Mouse (Mus musculus) kidney, postnatal 0 days (tissue): ENCODE measurements at regions not wholly inside any gene's neighbourhood (a gene's known extent, or its start where the extent isn't known, plus 50 kb on each side); places are given as distances from the start of the nearest gene placed in this dataset.

Experiments
- ATAC-seq: fragments of 200-750 bp; cut with Nextera tagmentation; replicated peaks from 2 replicates; pipeline ENCODE4 v1.8.0; 2017; ENCODE audit warnings: low read depth, moderate number of reproducible peaks, moderate TSS enrichment, moderate library complexity; ENCODE audit not compliant: low FRiP score
- DNase-seq: peaks from one replicate; pipeline ENCODE4 v3.0.0-alpha.2; 2016; ENCODE audit warnings: low spot score
- H3K27ac ChIP-seq: fragments of 300-500 bp; sonication (generic); 2 replicates; pipeline ENCODE4 v1.5.1; 2014; ENCODE audit warnings: mild to moderate bottlenecking
- H3K27me3 ChIP-seq: fragments of 300-500 bp; sonication (generic); 2 replicates; pipeline ENCODE4 v1.6.1; 2014; ENCODE audit warnings: low read length, mixed read lengths; ENCODE audit not compliant: insufficient read depth
- H3K36me3 ChIP-seq: fragments of 300-500 bp; sonication (generic); 2 replicates; pipeline ENCODE4 v1.6.1; 2014; ENCODE audit warnings: low read length, mixed read lengths; ENCODE audit not compliant: insufficient read depth
- H3K4me1 ChIP-seq: fragments of 300-500 bp; sonication (generic); replicated peaks from 2 replicates; pipeline ENCODE4 v1.6.1; 2014; ENCODE audit warnings: antibody characterized with exemption, low read length, mixed read lengths; ENCODE audit not compliant: insufficient read depth
- H3K4me2 ChIP-seq: fragments of 300-500 bp; sonication (generic); 2 replicates; pipeline ENCODE4 v1.6.1; 2014; ENCODE audit warnings: mild to moderate bottlenecking, low read length, moderate library complexity, mixed read lengths
- H3K4me3 ChIP-seq: fragments of 300-500 bp; sonication (generic); replicated peaks from 2 replicates; pipeline ENCODE4 v1.5.1; 2014; ENCODE audit warnings: low read depth, low read length
- H3K9ac ChIP-seq: fragments of 300-500 bp; sonication (generic); 2 replicates; pipeline ENCODE4 v1.6.1; 2014; ENCODE audit warnings: low read depth, low read length
- H3K9me3 ChIP-seq: fragments of 300-500 bp; sonication (generic); replicated peaks from 2 replicates; pipeline ENCODE4 v1.6.1; 2016; ENCODE audit warnings: low read length, inconsistent platforms, mixed read lengths
- CTCF ChIP-seq: IDR thresholded peaks from 2 replicates; pipeline ENCODE4 v1.5.1; 2016; ENCODE audit warnings: antibody characterized with exemption, low read depth, mild to moderate bottlenecking, moderate library complexity
- WGBS: fragments of 180-500 bp; shearing (Covaris S2); extraction: QIAGEN DNeasy Blood & Tissue Kit; methylation state at CpG from one replicate; pipeline ENCODE4 v1.1.7; 2014; 5-methylcytosine and 5-hydroxymethylcytosine counted together

DNA sequence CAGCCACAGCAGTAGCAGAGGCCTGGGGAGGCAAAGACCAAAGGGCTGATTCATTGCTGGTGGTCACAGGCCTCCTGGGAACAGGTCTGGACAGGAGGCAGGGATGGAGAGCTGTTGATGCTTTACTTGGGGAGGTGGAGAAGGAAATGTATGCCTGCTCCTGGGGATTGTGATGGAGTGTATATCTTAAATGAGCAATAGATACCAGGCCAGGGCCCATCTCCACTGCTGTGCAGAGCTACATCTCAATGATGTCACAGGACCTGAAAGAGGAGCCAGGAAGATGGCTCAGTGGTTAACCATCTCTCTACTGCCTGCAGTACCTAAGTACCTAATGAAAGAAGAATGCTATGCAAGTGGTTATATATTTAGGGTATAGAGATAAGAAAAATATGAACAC is 132.6 kb downstream of the En1 start:
- H3K27ac ChIP-seq, result no peak overlapping the region
- H3K36me3 ChIP-seq, result no peaks in the 10 kb centered on the region
- DNase-seq (no peak), ATAC-seq (no peak)
- H3K9me3 ChIP-seq, result no peaks in the 10 kb centered on the region
- no peak overlapping the region for H3K4me3 ChIP-seq
- TF ChIP-seq CTCF, result no peak
- no peak overlapping the region for H3K9ac ChIP-seq
- H3K27me3 ChIP-seq, result no peaks in the 10 kb centered on the region
- H3K4me2 ChIP-seq, result no peak overlapping the region
- no peaks in the 10 kb centered on the region for H3K4me1 ChIP-seq

GRCm38 (mm10) chr1:120739499-120739898 is 137.3 kb downstream of the En1 start:
- Histone ChIP-seq H3K9me3 (no peaks in the 10 kb centered on the region), H3K4me3 (no peak overlapping the region), H3K4me1 (no peaks in the 10 kb centered on the region), H3K27me3 (no peaks in the 10 kb centered on the region), H3K36me3 (no peaks in the 10 kb centered on the region), H3K4me2 (no peak overlapping the region), H3K9ac (no peak overlapping the region), H3K27ac (no peak overlapping the region)
- DNase-seq (no peak), ATAC-seq (no peak)
- 78% methylated on average over 6 of the region's 6 CpGs for WGBS
- no peak for TF ChIP-seq CTCF

- no peak overlapping the region for H3K4me3 ChIP-seq
- TF ChIP-seq CTCF, result no peak
- 74% methylated on average over 16 of the region's 16 CpGs for WGBS
- H3K27me3 ChIP-seq, result no peaks in the 10 kb centered on the region
- no peak overlapping the region for H3K27ac ChIP-seq
- H3K36me3 ChIP-seq, result no peaks in the 10 kb centered on the region
- H3K9me3 ChIP-seq, result no peaks in the 10 kb centered on the region
- no peak overlapping the region for H3K9ac ChIP-seq
- no peak overlapping the region for H3K4me2 ChIP-seq
- no peaks in the 10 kb centered on the region for H3K4me1 ChIP-seq
- no peak for DNase-seq
- ATAC-seq, result no peak
Observed at GRCm38 (mm10) chr1:120741091-120741740, 139.0 kb downstream of the En1 start.

- H3K9ac ChIP-seq, result no peak overlapping the region
- ATAC-seq, result no peak
Observed at GRCm38 (mm10) chr1:120748963-120749362, 146.7 kb downstream of the En1 start.

DNA sequence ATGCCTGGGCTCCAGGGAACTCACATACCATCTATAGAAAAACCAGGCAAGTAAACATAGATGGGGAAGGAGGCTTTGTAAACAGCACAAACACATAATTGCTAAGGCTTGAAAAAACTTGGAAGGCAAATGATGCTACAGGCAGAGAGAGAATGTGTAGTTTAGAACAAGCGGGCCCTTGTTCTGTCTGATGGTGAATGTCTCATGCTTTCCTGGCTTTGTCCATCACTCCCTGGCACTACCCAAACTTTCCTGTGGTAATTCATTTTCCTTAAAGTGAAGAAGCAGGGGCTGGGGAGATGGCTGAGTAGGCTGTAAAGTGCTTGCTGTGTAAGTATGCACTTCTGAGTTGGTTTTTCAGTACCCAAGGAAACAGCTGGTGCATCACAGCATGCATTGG is 151.2 kb downstream of the En1 start:
- DNase-seq (no peak), ATAC-seq (no peak)
- WGBS, result 95% methylated on average over 1 of the region's 1 CpGs
- Histone ChIP-seq H3K4me1 (no peaks in the 10 kb centered on the region), H3K27me3 (no peaks in the 10 kb centered on the region), H3K4me3 (no peak overlapping the region), H3K4me2 (no peak overlapping the region), H3K9ac (no peak overlapping the region), H3K9me3 (no peaks in the 10 kb centered on the region), H3K27ac (no peak overlapping the region), H3K36me3 (no peaks in the 10 kb centered on the region)
- no peak for TF ChIP-seq CTCF

More at GRCm38 (mm10) chr1:120748963-120749362, 146.7 kb downstream of the En1 start:
- H3K9me3 ChIP-seq, result no peaks in the 10 kb centered on the region
- DNase-seq, result no peak
- H3K27me3 ChIP-seq, result no peaks in the 10 kb centered on the region
- TF ChIP-seq CTCF, result no peak
- no peak overlapping the region for H3K4me2 ChIP-seq
- no peaks in the 10 kb centered on the region for H3K36me3 ChIP-seq
- H3K27ac ChIP-seq, result no peak overlapping the region
- WGBS, result 77% methylated on average over 6 of the region's 6 CpGs
- no peak overlapping the region for H3K4me3 ChIP-seq
- no peaks in the 10 kb centered on the region for H3K4me1 ChIP-seq

GRCm38 (mm10) chr1:120754337-120754736 is 152.1 kb downstream of the En1 start:
- Histone ChIP-seq H3K9me3 (no peaks in the 10 kb centered on the region), H3K4me1 (no peaks in the 10 kb centered on the region), H3K4me3 (no peak overlapping the region), H3K27ac (no peak overlapping the region), H3K36me3 (no peaks in the 10 kb centered on the region), H3K27me3 (no peaks in the 10 kb centered on the region), H3K9ac (no peak overlapping the region), H3K4me2 (no peak overlapping the region)
- ATAC-seq, result no peak
- no peak for DNase-seq
- WGBS, result 77% methylated on average over 5 of the region's 5 CpGs
- TF ChIP-seq CTCF, result no peak

- 41% methylated on average over 9 of the region's 9 CpGs for WGBS
- Histone ChIP-seq H3K9ac (no peak overlapping the region), H3K27me3 (no peaks in the 10 kb centered on the region), H3K27ac (no peak overlapping the region), H3K4me2 (no peak overlapping the region), H3K4me3 (no peak overlapping the region), H3K4me1 (no peaks in the 10 kb centered on the region), H3K36me3 (no peaks in the 10 kb centered on the region), H3K9me3 (no peaks in the 10 kb centered on the region)
- DNase-seq (no peak), ATAC-seq (no peak)
- TF ChIP-seq CTCF, result no peak
Observed at GRCm38 (mm10) chr1:120757283-120757821, 155.1 kb downstream of the En1 start.
